Mouse (Mus musculus): ENCODE results near the gene Slc38a6.

The Slc38a6 gene

GRCm38 (mm10) chr12:73357311-73357710 is 70.7 kb downstream of the Slc38a6 start:
- DNase-seq: no peak

- no peak for DNase-seq
Observed at GRCm38 (mm10) chr12:73357736-73358135, 71.2 kb downstream of the Slc38a6 start.

DNA sequence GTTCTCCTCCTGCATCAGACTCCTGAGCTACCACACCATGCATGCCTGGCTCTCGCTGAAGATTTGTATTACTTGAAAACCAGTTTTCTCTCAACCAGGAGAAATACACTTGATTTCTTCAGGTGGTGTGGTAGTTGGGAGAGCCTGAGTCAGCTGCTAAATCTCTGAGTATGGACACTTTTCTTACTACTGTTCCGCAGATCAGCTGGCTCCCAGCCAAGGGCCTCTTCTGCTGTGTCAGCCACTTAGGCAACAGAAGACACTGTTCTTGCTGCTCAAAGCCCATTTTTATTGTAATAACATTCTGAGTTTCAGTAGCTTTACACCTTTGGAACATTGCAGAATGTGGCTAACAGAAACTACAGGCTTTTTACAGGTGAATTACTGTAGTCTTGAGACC is 72.1 kb downstream of the Slc38a6 start:
- peak; percentile 87 to 91 for DNase-seq

- no peak for DNase-seq
Observed at GRCm38 (mm10) chr12:73359520-73359919, 72.9 kb downstream of the Slc38a6 start.

GRCm38 (mm10) chr12:73361201-73361600 is 74.6 kb downstream of the Slc38a6 start:
- DNase-seq: no peak

GRCm38 (mm10) chr12:73363401-73363800 is 76.8 kb downstream of the Slc38a6 start:
- DNase-seq: no peak

GRCm38 (mm10) chr12:73363956-73364355 is 77.4 kb downstream of the Slc38a6 start:
- DNase-seq: no peak

DNA sequence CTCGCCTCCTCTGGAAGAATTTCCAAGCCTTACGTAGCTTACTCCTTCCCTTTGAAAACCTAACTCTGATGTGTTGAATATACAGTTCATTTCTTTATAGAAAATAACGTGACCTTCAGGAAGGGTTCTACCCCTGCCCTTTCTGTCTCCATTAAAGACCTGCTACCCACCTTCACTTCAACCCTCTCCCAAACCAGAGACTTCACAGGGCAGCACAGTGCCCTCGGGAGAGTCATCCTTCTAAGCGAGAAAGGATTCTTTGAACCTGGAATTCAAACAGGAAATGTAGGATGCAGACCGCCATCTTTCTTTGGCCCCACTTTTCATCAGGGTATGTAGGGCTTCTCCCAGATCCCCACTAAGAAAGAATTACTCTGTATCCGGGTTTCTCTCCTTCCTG is 80.0 kb downstream of the Slc38a6 start:
- no peak for DNase-seq

DNA sequence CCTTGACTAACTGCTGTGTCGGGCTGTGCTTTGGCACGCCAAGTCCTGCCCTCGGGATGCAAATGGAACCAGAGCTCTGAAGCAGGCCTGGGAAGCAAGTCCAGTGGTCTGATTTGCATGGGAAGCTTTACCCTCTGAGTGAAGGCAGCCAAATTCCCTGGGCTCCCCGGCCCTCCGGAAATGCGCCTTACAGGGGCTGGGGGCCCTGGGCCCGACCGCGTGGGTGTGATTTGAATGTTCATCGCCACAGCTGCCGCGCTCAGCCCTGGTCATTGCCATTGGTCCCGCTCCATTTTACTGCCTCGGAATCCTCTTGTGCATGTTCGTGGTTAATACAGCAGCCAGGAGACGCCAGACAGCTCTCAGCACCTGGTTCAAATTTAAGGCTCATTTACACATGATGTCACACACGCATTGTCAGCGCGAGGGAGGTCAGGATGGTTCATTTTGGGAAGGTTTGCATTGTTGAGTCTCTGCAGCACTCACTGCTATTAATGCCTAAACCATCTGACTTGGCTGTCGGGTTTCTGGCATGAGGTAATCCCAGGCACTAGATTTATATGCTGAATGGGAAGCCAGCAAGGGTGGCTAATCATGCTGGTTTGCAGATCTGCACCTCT is 81.0 kb downstream of the Slc38a6 start:
- DNase-seq: no peak

DNA sequence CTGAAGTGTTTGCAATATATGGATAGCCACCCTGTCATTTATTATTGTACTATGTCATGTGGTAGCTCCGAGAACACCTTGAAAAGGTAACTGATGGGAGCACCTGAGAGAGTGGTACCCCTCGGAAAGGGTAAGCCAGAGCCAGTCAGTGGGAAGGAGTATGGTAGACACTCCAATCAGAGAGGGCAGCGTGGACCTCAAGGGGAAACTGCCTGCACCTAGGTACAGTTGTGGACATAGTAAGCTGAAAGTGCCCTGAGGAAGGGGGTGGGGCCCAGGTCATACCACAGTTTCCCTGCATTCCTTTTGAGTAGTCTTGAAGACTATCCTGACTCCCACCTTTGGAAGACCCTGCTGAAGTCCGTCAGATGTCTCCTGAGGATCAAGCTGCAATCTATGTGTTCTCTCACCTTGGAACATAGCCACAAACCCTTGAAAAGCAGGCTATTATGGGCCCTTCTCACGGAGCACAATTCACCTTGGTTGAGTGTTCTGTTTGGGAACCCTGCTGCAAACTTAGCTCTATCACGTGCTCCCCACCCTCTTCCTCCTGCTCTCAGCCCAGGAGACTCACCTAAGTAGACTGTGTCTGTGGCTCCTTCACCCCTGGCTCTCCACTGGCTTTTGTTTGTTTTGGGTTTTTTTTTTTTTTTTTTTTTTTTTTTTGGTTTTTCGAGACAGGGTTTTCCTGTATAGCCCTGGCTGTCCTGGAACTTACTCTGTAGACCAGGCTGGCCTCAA is 82.5 kb downstream of the Slc38a6 start:
- DNase-seq: no peak

DNA sequence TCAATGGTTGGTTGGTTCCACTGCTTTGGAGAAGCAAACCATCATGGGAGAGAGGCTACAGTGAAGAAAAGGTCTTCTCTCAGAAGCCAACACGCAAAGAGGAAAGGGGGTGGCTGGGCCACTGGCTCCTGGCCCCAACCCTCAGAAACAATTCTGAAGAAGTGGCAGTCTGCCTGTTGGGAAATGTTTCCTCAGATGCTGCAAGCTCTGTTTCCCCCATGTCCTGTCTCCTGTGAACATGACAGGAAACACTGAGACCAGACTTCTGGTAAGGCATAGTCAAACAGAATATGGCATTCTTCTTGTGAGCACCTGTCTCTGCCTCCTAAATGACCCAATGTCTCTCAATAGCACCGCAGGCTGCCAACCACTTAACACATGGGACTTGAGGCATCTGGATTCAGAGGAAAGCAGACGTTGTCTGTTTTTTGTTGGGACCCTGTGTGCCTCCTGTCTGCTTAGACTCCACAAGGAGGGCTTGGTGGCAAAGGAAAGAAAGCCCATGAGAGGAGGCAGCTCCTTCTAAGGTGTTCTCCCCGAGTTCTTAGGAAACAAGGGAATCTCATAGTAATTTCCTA is 83.9 kb downstream of the Slc38a6 start:
- no peak for DNase-seq

DNA sequence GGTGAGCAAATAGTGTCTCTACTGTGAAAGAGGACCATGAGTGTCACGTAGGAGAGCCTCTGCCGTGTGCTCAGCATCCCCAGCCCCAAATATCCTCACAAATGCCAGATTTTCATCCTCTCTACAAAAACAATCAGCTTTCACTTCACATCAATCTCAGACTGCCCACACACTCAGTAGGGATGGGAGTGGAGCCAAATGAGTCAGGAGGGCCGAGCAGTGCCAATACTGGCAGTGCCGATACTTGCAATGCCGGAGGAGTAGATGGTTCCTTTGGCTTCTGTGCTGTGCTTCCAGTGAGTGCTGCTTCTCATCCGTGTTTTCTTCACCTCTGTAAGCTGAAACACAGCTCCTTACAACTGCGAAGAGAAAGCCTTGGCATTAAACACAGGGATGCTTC is 84.6 kb downstream of the Slc38a6 start:
- no peak for DNase-seq

GRCm38 (mm10) chr12:73378026-73378425 is 91.4 kb downstream of the Slc38a6 start:
- DNase-seq: no peak

DNA sequence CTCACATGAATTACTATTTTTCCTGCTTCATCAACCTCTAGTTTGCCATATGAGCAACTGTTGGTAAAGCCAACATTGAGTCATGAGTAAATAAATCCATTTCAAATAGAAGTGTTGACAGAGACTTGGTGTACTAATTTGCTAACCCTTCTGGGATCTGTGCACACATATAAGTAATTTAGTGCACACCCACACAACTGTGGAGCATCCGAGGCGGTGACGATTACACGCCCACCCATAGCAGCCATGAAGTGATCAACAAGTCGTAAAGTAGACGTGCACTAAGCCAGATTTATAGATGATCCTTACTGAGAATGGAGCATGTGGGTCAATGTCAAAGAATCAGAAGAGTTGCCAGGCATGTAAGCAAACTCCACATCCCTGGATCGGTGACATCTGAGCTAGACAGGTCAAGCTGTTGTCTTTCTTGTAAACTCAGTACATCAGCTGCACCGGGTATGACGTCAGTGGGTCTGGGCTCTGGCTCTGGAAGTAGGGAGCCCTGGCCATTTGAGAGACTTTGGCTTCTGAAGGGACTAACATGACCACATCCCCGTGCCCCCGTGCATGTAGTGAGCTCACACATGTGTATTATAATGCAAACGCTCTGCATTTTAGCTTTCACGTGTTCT is 92.3 kb downstream of the Slc38a6 start:
- no peak for DNase-seq

DNA sequence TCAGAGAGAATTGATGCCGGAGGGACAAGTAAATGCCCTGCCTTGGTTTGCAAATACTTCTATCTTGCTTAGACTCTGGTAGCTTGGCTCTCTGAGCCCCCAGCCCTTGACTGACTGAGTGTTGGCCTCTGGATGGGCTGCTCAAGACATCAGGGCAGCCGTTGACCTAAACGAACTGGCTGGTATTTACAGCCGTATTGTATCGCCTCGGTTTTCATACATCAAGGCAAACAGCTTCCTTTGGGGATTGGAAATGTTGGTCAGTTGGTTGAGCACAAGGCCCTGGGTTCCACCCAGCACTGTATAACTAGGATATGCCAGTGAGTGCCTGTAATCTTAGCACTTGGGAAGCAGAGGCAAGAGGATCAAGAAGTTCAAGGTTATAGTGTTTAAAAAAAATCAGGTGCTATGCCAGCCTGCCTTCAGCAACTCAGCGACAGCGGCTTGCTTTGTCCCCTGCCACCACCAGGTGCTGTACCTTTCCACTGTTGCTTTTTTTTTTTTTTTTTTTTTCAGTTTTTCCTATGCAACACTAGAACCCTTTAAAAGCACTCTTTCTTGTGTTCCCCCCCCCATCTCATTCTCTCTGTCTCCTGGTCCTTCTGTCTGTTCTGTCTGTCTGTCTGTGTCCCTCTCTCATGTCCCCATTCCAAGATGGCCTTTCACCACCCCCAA is 94.2 kb downstream of the Slc38a6 start:
- DNase-seq: no peak

GRCm38 (mm10) chr12:73381452-73381851 is 94.9 kb downstream of the Slc38a6 start:
- DNase-seq: peak; percentile 60 to 65

DNA sequence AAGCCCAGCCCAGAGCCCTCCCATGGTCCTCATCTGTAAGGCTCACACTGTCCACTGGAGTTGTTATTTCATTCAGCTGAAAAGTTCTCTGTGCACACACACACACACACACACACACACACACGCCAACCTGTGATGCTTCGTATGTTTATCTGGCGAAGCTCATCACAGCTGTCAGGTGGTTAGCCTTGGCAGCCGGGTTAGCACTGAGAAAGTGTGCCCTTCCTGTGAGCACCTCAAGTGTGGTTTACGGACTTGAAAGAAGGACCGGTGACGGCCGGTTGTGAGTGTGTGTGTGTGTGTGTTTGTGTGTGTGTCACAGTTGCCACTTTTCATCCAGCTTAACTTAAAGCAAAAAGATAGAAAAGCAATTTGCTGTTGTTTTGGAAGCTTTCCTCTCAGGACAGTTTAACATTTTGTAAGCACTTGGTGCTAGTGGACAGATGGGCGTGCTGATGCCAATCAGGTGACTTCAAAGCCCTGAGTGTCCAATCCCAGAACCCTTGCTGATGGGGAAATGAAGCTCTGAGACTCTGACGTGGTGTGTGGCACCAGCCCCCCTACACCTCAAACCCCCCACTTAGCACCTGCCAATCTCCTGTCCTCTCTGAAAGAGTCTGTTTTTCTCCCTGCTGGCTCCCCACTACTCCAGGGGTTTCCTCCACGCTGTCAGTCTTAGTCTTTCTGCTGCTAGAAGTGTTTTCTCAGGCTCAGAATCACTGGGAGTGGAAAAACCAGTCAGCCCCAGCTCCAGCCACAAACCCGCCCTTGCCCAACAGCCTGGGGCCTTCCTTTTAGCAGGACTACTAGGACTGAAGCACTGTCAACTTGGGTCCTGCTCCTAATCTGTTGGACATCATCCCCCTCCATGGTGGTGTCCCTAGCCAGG is 96.0 kb downstream of the Slc38a6 start:
- no peak for DNase-seq

DNA sequence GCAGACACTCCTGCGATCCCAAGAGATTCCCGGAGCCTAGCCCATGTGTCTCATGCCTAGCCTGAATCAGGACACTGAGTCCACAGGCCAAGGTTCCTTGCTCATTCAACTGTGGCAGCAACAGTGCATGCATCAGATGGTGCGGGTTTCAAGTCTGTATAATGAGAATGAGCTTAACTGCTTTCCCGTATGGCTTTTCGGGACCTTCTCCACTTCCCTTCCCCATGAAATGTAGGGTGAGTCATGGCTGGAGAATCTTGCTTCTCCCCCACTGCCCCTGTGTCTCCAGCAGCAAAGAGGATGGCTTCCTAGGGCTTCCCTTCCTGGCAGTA is 96.6 kb downstream of the Slc38a6 start:
- DNase-seq: peak; percentile 53 to 58

DNA sequence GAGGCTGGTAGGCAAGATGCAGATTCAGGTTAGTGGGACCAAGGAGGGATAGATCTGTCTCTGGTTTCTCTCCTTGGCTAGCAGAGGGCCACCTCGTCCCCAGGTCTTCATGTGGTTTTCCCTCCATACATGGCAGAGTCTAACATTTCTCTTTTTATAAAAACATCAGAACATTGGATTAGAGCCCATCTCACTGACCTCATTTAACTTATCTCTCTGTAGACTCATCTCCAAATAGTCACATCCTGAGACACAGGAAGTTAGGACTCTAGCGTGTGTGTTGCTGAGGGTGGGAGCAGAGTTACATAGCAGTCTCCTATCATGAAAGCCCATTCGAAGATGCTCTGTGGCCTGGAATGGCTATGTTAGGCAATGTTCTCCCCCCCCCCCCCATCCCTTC is 97.3 kb downstream of the Slc38a6 start:
- no peak for DNase-seq

GRCm38 (mm10) chr12:73384747-73385146 is 98.2 kb downstream of the Slc38a6 start:
- no peak for DNase-seq

DNA sequence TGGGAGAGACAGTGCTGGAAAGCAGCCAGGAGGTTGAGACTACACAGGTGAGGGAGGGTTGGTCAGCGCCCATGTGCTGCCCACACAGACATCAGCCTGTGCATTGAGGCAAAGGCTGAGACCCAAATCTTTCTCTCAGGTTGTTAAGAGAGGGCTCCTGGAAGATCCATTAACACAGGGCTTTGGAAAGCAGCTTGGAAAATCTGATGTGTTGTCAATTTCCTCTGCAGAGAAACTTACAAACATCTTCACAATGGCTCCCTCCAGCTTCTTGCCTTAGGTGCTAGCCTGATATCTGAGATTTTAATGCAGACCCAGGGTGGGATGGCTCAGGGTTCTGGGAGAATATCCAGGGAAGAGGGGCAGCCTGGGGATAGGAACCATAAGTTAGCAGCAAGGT is 105.9 kb downstream of the Slc38a6 start:
- DNase-seq: no peak

DNA sequence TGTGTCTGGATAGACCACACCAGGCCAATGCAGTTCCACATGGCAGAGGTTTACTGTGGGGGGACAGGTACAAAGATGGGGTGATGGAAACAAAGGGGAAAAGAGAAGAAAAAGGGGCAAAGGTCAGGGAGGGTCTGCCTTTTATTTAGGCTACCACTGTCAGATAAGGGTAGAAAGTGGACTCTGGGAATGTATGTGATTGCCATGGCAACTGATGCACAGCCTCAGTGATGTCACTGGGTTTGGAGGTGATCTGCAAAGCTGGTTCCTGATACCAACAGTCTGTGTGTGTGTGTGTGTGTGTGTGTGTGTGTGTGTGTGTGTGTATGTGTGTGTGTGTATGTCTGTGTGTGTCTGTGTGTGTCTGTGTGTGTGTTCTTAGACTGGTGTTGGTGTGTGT is 106.4 kb downstream of the Slc38a6 start:
- no peak for DNase-seq
